Mouse (Mus musculus): ENCODE results near the gene Asb16.

DNA sequence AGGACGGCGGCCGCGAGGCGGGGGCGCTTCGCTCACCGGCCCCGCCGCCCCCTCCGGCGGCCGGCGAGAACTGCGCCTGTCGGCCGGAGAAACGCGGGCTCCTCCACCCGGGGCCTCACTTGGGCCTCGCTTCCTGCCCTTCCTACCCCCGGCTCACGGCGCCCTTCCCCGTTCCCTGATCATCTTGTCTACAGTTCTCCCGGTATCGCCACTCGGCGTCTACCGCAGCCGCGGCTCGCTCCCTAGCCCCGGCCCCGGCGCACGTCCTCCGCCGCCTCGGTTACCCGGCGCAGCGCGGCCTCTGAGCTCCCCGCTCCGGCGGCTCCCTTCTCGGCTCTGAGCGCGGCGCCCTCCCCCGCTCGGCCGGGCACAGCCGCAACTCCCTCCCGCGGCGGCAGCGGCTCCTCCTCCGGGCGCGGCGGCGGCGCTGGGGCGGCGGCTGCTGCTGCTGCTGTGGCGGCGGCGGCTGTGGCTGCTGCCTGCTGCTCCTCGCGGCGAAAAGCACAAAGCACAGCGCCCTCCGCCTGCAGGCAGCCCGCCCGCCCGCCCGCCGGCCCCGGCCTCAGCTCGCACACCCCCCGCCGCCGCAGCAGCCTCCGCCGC is 48.9 kb downstream of the Asb16 start:
- no peak for TF ChIP-seq CTCF (IDR thresholded peaks at IDR 0.05; ENCODE audit: control insufficient read depth, insufficient read depth, insufficient read length)
- TF ChIP-seq USF1 (IDR thresholded peaks at IDR 0.05; ENCODE audit: low read depth): no peak
- peak; percentile 25 for TF ChIP-seq MAX (IDR thresholded peaks at IDR 0.05)
- TF ChIP-seq MYOG (IDR thresholded peaks at IDR 0.05; ENCODE audit: control insufficient read depth, extremely low read depth, insufficient read length): no peak
